Mouse (Mus musculus): ENCODE data around the gene Sh3d21.

DNA sequence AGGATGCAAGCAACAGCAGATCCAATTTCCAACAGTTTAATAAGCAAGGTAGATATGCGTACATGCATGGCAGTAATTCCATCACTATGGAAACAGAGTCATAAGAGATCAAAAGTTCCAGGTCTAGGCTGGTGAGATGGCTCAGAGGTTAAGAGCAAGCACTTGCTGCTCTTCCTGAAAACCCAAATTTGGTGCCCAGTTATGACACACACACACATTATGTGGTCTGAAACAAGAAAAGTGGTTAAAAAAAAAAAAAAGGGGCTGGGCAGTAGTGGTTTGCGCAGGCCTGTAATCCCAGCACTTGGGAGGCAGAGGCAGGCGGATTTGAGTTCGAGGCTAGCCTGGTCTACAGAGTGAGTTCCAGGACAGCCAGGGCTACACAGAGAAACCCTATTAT, 31.6 kb upstream of the Sh3d21 start:
- no peak for TF ChIP-seq CTCF (IDR thresholded peaks at IDR 0.05)
- TF ChIP-seq EP300 (IDR thresholded peaks at IDR 0.05; ENCODE audit: insufficient read depth, low read depth, low read length) = no peak

All from heart, adult 2 months (tissue).